Mouse (Mus musculus) neural tube, embryonic 13.5 days (tissue): ENCODE data around the gene Rfc1. TPM values are rescaled to one million over a fixed set of nuclear protein-coding genes. Genes with fewer than 3 reads are reported as not detected.

Experiments used
- ATAC-seq: fragments of 200-750 bp; cut with Nextera tagmentation; 2 replicates; pipeline ENCODE4 v1.8.0; 2017; ENCODE audit warnings: low read depth, mild to moderate bottlenecking, moderate TSS enrichment, moderate library complexity
- H3K27ac ChIP-seq: fragments of 300-500 bp; sonication (generic); replicated peaks from 2 replicates; pipeline ENCODE4 v1.5.1; 2015; ENCODE audit warnings: moderate library complexity, mild to moderate bottlenecking, inconsistent platforms
- H3K27me3 ChIP-seq: fragments of 300-500 bp; sonication (generic); 2 replicates; pipeline ENCODE4 v1.6.1; 2015; ENCODE audit warnings: mild to moderate bottlenecking, inconsistent platforms
- H3K36me3 ChIP-seq: fragments of 300-500 bp; sonication (generic); 2 replicates; pipeline ENCODE4 v1.6.1; 2015; ENCODE audit warnings: mild to moderate bottlenecking, inconsistent platforms
- H3K4me1 ChIP-seq: fragments of 300-500 bp; sonication (generic); replicated peaks from 2 replicates; pipeline ENCODE4 v1.6.1; 2015; ENCODE audit warnings: inconsistent platforms
- H3K4me2 ChIP-seq: fragments of 300-500 bp; sonication (generic); 2 replicates; pipeline ENCODE4 v1.6.1; 2015; ENCODE audit warnings: inconsistent platforms, mild to moderate bottlenecking, moderate library complexity
- H3K4me3 ChIP-seq: fragments of 300-500 bp; sonication (generic); 2 replicates; pipeline ENCODE4 v1.5.1; 2015; ENCODE audit warnings: mild to moderate bottlenecking, inconsistent platforms
- H3K9ac ChIP-seq: fragments of 300-500 bp; sonication (generic); 2 replicates; pipeline ENCODE4 v1.6.1; 2015; ENCODE audit warnings: moderate library complexity, mild to moderate bottlenecking, inconsistent platforms
- H3K9me3 ChIP-seq: fragments of 300-500 bp; sonication (generic); 2 replicates; pipeline ENCODE4 v1.6.1; 2016; ENCODE audit warnings: inconsistent platforms
- WGBS: fragments of 180-500 bp; shearing (Covaris S2); methylation state at CpG from one replicate; pipeline ENCODE4 v1.1.7; 2015; 5-methylcytosine and 5-hydroxymethylcytosine counted together
- polyA plus RNA-seq: library from polyadenylated mRNA; unstranded; fragments of >200 nt; fragmentation: Nextera tagmentation; extraction: Ambion mirVana; gene quantifications from 2 replicates; pipeline ENCODE4 v1.2.1, GENCODE M21; 2015

Rfc1 gene
- polyA plus RNA-seq, 1 experiment from 2014 or later = 37.6 TPM

GRCm38 (mm10) chr5:65247296-65247695, 88.2 kb downstream of the Rfc1 start:
- WGBS = 89% methylated on average over 3 of the region's 3 CpGs
- H3K27me3 ChIP-seq = no peaks in the 10 kb centered on the region
- no peak for ATAC-seq
- no peaks in the 10 kb centered on the region for H3K9me3 ChIP-seq
- no peak overlapping the region for H3K4me3 ChIP-seq
- H3K4me1 ChIP-seq = no peaks in the 10 kb centered on the region
- no peak overlapping the region for H3K27ac ChIP-seq
- H3K4me2 ChIP-seq = no peak overlapping the region
- peaks cover 49% of the 10 kb centered on the region for H3K36me3 ChIP-seq
- no peak overlapping the region for H3K9ac ChIP-seq

- Histone ChIP-seq H3K4me3 (no peak overlapping the region), H3K36me3 (peaks cover 43% of the 10 kb centered on the region), H3K9ac (no peak overlapping the region), H3K4me2 (no peak overlapping the region), H3K4me1 (0 out of 2 replicates have a peak, but pooled peaks cover 3% of the 10 kb centered on the region), H3K9me3 (no peaks in the 10 kb centered on the region), H3K27me3 (no peaks in the 10 kb centered on the region), H3K27ac (no peak overlapping the region)
- ATAC-seq = no peak
- 59% methylated on average over 5 of the region's 5 CpGs for WGBS
These were observed 92.7 kb downstream of the Rfc1 start for GRCm38 (mm10) chr5:65242740-65243139.

DNA sequence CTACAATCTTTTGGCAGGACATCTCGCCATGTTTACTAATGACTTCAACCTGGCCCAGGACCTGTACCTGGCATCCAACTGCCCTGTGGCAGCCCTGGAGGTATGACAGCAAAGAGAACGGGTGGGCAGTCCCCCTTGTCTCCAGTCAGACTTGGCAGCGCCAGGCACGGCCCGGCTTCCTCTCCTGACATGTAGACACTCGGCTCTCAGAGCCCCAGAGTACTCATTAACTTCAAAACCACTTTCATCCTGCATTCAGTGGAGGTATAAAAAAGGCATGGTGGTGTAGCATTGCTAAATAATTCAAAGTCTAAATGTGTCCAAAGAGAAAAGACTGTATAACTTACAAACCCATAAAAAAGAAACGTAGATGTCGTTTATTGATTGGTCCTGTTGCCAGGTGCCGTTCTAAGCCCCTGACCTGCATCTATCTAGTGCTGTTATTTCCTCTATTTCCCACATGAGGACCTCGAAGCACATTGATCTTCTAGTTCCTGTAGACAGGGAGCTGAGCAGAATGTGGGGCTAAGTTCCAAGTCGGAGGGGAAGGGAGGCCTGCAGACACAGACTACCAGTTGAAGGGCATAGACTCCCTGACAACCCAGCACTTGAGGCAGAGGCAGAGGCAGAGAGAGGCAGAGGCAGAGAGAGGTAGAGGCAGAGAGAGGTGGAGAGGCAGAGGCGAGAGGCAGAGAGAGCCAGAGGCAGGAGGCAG, 104.0 kb downstream of the Rfc1 start:
- no peak overlapping the region for H3K27ac ChIP-seq
- no peak overlapping the region for H3K4me2 ChIP-seq
- H3K4me3 ChIP-seq = no peak overlapping the region
- H3K4me1 ChIP-seq = no peaks in the 10 kb centered on the region
- no peak overlapping the region for H3K9ac ChIP-seq
- WGBS = 73% methylated on average over 12 of the region's 12 CpGs
- ATAC-seq = no peak
- H3K27me3 ChIP-seq = no peaks in the 10 kb centered on the region
- H3K9me3 ChIP-seq = no peaks in the 10 kb centered on the region
- peaks cover 45% of the 10 kb centered on the region for H3K36me3 ChIP-seq

DNA sequence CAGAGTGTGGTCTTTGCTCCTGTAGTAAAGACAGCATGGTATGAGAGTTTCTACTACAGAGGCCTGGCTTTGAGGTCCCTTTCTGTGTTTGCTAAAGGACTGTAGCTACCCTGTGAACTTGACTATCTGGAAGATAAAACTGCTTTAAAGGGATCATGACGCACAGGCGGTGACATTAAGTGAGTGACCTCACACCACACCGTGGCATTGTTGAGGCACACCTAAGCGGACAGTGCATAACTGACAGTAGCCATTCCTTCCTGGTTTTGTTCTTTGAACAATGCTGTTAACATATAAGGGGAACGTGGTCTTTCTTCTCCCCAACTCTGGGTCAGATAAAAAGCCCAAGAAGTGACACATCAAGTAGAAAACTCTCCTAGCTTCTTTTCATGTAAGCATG, 111.4 kb downstream of the Rfc1 start:
- no peak for ATAC-seq
- Histone ChIP-seq H3K36me3 (peaks cover 72% of the 10 kb centered on the region), H3K9me3 (no peaks in the 10 kb centered on the region), H3K4me2 (no peak overlapping the region), H3K27ac (no peak overlapping the region), H3K27me3 (no peaks in the 10 kb centered on the region), H3K4me1 (no peaks in the 10 kb centered on the region), H3K4me3 (no peak overlapping the region), H3K9ac (no peak overlapping the region)
- 85% methylated on average over 5 of the region's 5 CpGs for WGBS

DNA sequence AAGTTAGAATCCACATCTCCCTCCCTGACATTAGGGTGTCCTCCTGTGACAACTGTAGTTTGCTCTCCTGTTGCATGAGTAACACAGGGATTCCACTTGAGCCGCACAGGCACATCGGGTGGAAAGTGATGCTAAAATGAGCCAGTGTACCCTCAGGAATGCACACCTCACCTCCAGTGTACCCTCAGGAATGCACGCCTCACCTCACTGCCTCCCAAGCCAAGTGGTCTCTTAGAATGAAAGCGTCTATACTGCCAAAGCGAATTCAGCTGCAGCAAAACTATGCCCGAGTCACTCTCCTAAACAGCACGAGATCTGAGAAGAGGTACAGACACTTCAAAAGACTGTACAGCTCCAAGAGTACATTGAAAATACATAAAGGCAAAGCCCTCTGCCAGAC, 114.4 kb downstream of the Rfc1 start:
- WGBS = 92% methylated on average over 7 of the region's 7 CpGs
- no peak for ATAC-seq
- Histone ChIP-seq H3K9me3 (no peaks in the 10 kb centered on the region), H3K36me3 (peaks cover 48% of the 10 kb centered on the region), H3K4me1 (no peaks in the 10 kb centered on the region), H3K27ac (no peak overlapping the region), H3K4me2 (no peak overlapping the region), H3K27me3 (no peaks in the 10 kb centered on the region), H3K4me3 (no peak overlapping the region), H3K9ac (no peak overlapping the region)

DNA sequence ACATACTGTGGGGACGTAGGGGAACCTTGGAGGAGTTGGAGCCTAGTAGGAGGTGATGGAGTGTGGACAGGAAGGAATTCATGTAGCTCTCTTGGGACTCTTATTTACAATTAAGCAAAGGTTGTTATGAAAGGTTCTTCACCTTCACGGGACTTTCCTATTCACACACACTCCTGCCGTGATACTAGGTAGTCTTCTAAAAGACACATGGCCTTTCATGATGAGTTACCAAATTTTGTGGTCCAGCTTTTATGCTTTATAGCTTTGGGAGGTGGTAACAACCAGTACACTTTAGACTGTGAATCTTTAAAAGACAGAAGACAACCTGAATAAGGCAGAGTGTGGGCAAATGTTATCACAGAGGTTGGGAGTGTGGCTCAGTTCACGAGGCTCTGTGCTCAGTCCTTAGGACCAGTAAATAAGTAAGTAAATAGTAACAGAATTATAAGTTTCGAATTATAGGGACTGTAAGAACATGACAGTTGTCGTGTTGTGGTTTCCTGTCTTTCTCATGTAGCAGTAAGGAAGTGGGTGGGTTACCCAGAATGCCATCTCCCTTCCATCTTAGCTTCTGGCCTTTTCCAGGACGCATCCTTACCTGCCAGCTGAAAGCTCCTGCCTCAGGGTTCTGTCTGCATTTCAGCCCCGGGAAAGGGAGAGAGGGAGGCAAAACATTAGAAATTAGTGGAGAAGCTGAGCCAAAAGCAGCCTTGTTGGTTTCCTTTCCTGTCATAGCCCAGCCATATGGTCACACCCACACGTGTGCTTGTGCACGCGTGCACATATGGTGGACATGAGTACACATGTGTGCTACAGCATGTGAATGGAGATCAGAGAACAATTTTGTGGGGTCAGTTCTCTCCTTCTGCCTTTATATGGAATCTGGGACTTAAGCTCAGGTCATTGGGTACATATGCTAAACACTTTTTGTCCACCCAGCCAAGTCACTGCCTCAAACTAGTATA, 117.9 kb downstream of the Rfc1 start:
- no peak for ATAC-seq
- H3K4me3 ChIP-seq = no peak overlapping the region
- no peak overlapping the region for H3K4me2 ChIP-seq
- no peak overlapping the region for H3K27ac ChIP-seq
- H3K4me1 ChIP-seq = no peaks in the 10 kb centered on the region
- peaks cover 20% of the 10 kb centered on the region for H3K36me3 ChIP-seq
- no peaks in the 10 kb centered on the region for H3K27me3 ChIP-seq
- WGBS = 88% methylated on average over 11 of the region's 11 CpGs
- no peak overlapping the region for H3K9ac ChIP-seq
- no peaks in the 10 kb centered on the region for H3K9me3 ChIP-seq

GRCm38 (mm10) chr5:65213321-65213720, 122.1 kb downstream of the Rfc1 start:
- WGBS = 22% methylated on average over 7 of the region's 7 CpGs
- no peak overlapping the region for H3K4me2 ChIP-seq
- no peak overlapping the region for H3K9ac ChIP-seq
- no peaks in the 10 kb centered on the region for H3K9me3 ChIP-seq
- H3K4me1 ChIP-seq = no peaks in the 10 kb centered on the region
- peaks cover 8% of the 10 kb centered on the region for H3K36me3 ChIP-seq
- ATAC-seq = peak; percentile 63; the same call in 1 of the 2 replicates
- no peaks in the 10 kb centered on the region for H3K27me3 ChIP-seq
- H3K27ac ChIP-seq = no peak overlapping the region
- H3K4me3 ChIP-seq = no peak overlapping the region

Other genes starting within 250 kb of the Rfc1 start
- gene Tmem156, start 243.5 kb downstream of the Rfc1 start, polyA plus RNA-seq = not detected in 2 replicates
- 55.8 and 60.8 TPM in 2 replicates for gene Klhl5, start 228.1 kb downstream of the Rfc1 start, polyA plus RNA-seq
- gene Wdr19, start 136.0 kb downstream of the Rfc1 start, polyA plus RNA-seq = 10.6 and 12.4 TPM in 2 replicates
- 0.13 and 0.18 TPM in 2 replicates for gene Klb, start 12.6 kb upstream of the Rfc1 start, polyA plus RNA-seq
- 632 and 651 TPM in 2 replicates for gene Rpl9, start 55.8 kb upstream of the Rfc1 start, polyA plus RNA-seq
- 60.7 and 63.3 TPM in 2 replicates for gene Lias, start 55.8 kb upstream of the Rfc1 start, polyA plus RNA-seq
- gene Ugdh, start 100.3 kb upstream of the Rfc1 start, polyA plus RNA-seq = 47.1 and 56.8 TPM in 2 replicates
- not detected in 2 replicates for gene Gm43552, start 157.2 kb upstream of the Rfc1 start, polyA plus RNA-seq
- gene Smim14, start 201.5 kb upstream of the Rfc1 start, polyA plus RNA-seq = 185 and 191 TPM in 2 replicates
- 204 and 218 TPM in 2 replicates for gene Ube2k, start 201.6 kb upstream of the Rfc1 start, polyA plus RNA-seq